Mouse (Mus musculus) kidney, embryonic 15.5 days (tissue): ENCODE data around the gene Dhx15. TPM values are rescaled to one million over a fixed set of nuclear protein-coding genes. Genes with fewer than 3 reads are reported as not detected.

Experiments used
- ATAC-seq: fragments of 200-750 bp; cut with Nextera tagmentation; replicated peaks from 2 replicates; pipeline ENCODE4 v1.8.0; 2017; ENCODE audit warnings: moderate TSS enrichment; ENCODE audit not compliant: low FRiP score
- H3K27ac ChIP-seq: fragments of 300-500 bp; sonication (generic); 2 replicates; pipeline ENCODE4 v1.5.1; 2015; ENCODE audit warnings: mild to moderate bottlenecking, inconsistent platforms
- H3K27me3 ChIP-seq: fragments of 300-500 bp; sonication (generic); 2 replicates; pipeline ENCODE4 v1.6.1; 2015; ENCODE audit warnings: inconsistent platforms
- H3K36me3 ChIP-seq: fragments of 300-500 bp; sonication (generic); 2 replicates; pipeline ENCODE4 v1.6.1; 2015; ENCODE audit warnings: inconsistent platforms
- H3K4me1 ChIP-seq: fragments of 300-500 bp; sonication (generic); 2 replicates; pipeline ENCODE4 v1.6.1; 2015; ENCODE audit warnings: inconsistent platforms
- H3K4me2 ChIP-seq: fragments of 300-500 bp; sonication (generic); 2 replicates; pipeline ENCODE4 v1.6.1; 2015; ENCODE audit warnings: moderate library complexity, mild to moderate bottlenecking, inconsistent platforms
- H3K4me3 ChIP-seq: fragments of 300-500 bp; sonication (generic); replicated peaks from 2 replicates; pipeline ENCODE4 v1.5.1; 2015; ENCODE audit warnings: mild to moderate bottlenecking, inconsistent platforms
- H3K9ac ChIP-seq: fragments of 300-500 bp; sonication (generic); 2 replicates; pipeline ENCODE4 v1.6.1; 2015; ENCODE audit warnings: mild to moderate bottlenecking, inconsistent platforms
- H3K9me3 ChIP-seq: fragments of 300-500 bp; sonication (generic); replicated peaks from 2 replicates; pipeline ENCODE4 v1.6.1; 2016; ENCODE audit warnings: inconsistent platforms
- WGBS: fragments of 180-500 bp; shearing (Covaris S2); methylation state at CpG from one replicate; pipeline ENCODE4 v1.1.7; 2015; ENCODE audit warnings: mixed read lengths; 5-methylcytosine and 5-hydroxymethylcytosine counted together
- microRNA-seq: library from miRNA; unstranded; fragments of <30 nt; microRNA quantifications from one replicate; pipeline ENCODE4, GENCODE M21; 2016
- polyA plus RNA-seq: library from polyadenylated mRNA; unstranded; fragments of >200 nt; fragmentation: Nextera tagmentation; extraction: Ambion mirVana; gene quantifications from 2 replicates; pipeline ENCODE4 v1.2.1, GENCODE M21; 2015

The Dhx15 gene
- polyA plus RNA-seq, 1 experiment from 2014 or later: 182 TPM

DNA sequence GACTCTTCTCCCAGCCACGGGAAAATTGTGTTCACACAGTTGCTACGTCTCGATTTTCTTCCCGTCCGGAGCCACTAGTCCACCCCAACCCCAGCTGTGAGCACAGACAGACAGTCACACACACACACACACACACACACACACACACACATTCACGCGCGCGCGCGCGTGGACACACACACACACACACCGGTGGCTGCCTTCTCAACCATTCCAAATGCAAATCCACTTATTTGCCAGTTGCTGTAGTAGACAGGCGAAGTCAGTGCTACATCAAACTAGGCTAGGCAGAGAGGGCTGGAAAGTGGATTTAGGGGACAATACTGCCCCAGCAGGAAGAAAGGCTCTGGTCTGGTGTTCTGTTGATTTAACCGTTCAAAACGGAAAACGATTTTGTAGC is 73.9 kb downstream of the Dhx15 start:
- H3K4me3 ChIP-seq: peak overlapping the region; percentile 78
- peak overlapping the region; percentile 54; the same call in 1 of the 2 replicates for H3K9ac ChIP-seq
- H3K27ac ChIP-seq: no peak overlapping the region
- peak; percentile 3; the same call in 1 of the 2 replicates for ATAC-seq
- peaks cover 45% of the 10 kb centered on the region for H3K4me1 ChIP-seq
- H3K9me3 ChIP-seq: no peaks in the 10 kb centered on the region
- H3K27me3 ChIP-seq: peaks cover 63% of the 10 kb centered on the region
- peak overlapping the region; percentile 100 for H3K4me2 ChIP-seq
- no peaks in the 10 kb centered on the region for H3K36me3 ChIP-seq
- WGBS: 1% methylated on average over 17 of the region's 17 CpGs

DNA sequence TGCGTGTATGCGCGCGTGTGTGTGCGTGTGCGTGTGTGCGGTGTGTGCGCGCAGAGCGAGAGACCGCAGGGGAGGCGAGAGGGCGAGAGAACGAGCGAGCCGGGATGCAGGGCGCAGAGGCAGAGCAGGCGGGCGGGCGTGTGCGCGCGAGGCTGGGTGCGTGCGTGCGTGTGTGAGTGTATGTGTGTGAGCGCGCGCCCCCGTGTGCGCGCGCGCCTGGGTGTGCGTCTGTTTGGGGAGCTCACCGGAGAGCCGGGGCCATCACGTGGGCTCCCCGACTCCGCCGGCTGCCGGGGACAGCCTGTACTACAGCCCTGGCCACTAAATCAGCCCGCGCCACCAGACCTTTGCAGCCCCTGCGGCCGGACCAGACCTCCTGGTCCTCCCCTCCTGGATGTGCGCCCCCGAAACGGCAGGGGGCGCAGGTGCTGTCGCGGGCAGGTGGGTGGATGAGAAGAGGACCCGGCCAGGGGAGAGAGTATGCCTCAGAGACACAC is 74.4 kb downstream of the Dhx15 start:
- peak overlapping the region; percentile 78 for H3K4me3 ChIP-seq
- WGBS: under 1% methylated on average over 50 of the region's 53 CpGs
- peak overlapping the region; percentile 100 for H3K4me2 ChIP-seq
- peak; percentile 90 for ATAC-seq
- H3K27ac ChIP-seq: no peak overlapping the region
- H3K4me1 ChIP-seq: peaks cover 45% of the 10 kb centered on the region
- H3K27me3 ChIP-seq: peaks cover 69% of the 10 kb centered on the region
- no peaks in the 10 kb centered on the region for H3K9me3 ChIP-seq
- H3K36me3 ChIP-seq: no peaks in the 10 kb centered on the region
- H3K9ac ChIP-seq: peak overlapping the region; percentile 54

DNA sequence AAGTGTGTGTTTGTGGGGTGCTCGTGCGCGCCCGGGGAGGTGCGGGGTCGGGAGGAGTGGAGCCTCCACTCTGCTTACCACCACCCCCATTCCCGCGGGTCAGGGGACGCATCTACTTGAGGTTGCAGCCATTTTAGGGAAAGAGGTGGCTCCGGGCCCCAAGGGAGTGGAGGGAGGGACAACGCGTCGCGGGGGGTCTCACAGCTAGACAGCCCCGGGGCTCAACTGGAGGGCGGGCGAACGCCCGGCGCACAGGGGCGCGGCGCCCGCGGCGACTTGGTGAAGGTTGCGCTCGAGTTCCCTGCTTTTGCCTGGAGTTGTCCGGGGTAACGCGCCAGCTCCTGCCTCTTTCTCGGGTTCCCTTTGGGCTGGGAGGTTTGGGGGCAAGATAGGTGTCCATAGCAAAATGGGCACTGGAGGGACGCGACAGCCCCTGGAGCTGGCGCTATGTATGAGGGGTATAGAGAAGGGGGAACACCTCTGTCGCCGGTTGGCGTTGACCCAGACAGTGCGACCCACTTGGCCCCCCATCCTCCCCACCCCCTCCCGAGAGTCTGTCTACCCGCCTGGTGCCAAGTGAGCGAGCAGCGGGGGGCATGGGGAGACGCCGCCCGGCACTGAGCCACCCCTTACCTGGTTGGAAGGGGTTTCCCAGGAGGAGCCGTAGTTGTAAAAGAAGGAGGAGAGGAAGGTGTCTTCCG is 75.4 kb downstream of the Dhx15 start:
- no peaks in the 10 kb centered on the region for H3K36me3 ChIP-seq
- under 1% methylated on average over 48 of the region's 48 CpGs for WGBS
- H3K4me1 ChIP-seq: peaks cover 45% of the 10 kb centered on the region
- 0 out of 2 replicates have a peak, but pooled peaks have one; percentile 5 for ATAC-seq
- peak overlapping the region; percentile 54; the same call in 1 of the 2 replicates for H3K9ac ChIP-seq
- no peak overlapping the region for H3K27ac ChIP-seq
- peak overlapping the region; percentile 100 for H3K4me2 ChIP-seq
- peaks cover 78% of the 10 kb centered on the region for H3K27me3 ChIP-seq
- no peaks in the 10 kb centered on the region for H3K9me3 ChIP-seq
- H3K4me3 ChIP-seq: peak overlapping the region; percentile 78

DNA sequence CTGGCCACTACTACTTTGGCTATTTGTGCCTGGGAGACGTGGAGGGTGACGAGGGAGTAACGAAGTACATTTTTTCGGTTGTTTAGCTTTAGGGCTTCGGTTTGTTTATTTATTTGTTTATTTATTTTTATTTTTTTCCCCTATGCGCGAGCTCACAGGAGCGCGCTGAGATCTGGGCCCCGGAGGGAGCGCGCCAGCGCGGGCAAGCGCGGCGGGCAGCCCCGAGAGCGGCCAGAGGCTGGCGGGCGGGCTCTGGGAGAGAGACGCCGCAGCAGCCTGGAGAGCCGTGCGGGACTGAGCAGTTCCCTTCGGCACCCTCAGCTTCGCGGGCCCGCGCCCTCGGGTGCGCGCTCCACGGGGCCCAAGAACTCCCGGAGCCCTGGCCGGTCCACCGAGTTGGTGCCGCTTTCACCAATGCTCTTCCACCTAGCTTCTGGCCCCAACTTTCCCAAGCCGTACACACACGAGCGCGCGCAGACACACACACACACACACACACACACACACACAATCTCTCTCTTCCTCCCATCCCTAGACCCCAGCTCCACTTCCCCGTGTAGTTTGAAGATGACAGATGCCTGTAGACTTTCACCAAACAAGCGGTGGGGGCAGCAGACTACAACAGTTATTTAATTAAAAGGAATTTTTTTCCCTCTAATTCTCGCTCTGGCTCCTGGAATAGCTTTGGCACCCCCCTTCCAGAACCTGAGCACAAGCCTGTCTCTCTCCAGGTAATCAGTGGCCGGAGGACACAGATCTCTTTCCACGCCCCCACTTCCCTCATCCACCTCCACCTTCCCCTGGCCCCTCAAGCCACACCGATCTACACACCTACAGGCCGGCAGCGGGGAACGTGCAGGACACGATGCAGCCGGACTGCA is 76.2 kb downstream of the Dhx15 start:
- 0 out of 2 replicates have a peak, but pooled peaks have one; percentile 19 for ATAC-seq
- Histone ChIP-seq H3K36me3 (no peaks in the 10 kb centered on the region), H3K9ac (peak overlapping the region; percentile 61), H3K4me2 (peak overlapping the region; percentile 100), H3K4me3 (peak overlapping the region; percentile 78), H3K27ac (no peak overlapping the region), H3K4me1 (peaks cover 45% of the 10 kb centered on the region), H3K9me3 (no peaks in the 10 kb centered on the region), H3K27me3 (peaks cover 84% of the 10 kb centered on the region)
- WGBS: under 1% methylated on average over 54 of the region's 54 CpGs

DNA sequence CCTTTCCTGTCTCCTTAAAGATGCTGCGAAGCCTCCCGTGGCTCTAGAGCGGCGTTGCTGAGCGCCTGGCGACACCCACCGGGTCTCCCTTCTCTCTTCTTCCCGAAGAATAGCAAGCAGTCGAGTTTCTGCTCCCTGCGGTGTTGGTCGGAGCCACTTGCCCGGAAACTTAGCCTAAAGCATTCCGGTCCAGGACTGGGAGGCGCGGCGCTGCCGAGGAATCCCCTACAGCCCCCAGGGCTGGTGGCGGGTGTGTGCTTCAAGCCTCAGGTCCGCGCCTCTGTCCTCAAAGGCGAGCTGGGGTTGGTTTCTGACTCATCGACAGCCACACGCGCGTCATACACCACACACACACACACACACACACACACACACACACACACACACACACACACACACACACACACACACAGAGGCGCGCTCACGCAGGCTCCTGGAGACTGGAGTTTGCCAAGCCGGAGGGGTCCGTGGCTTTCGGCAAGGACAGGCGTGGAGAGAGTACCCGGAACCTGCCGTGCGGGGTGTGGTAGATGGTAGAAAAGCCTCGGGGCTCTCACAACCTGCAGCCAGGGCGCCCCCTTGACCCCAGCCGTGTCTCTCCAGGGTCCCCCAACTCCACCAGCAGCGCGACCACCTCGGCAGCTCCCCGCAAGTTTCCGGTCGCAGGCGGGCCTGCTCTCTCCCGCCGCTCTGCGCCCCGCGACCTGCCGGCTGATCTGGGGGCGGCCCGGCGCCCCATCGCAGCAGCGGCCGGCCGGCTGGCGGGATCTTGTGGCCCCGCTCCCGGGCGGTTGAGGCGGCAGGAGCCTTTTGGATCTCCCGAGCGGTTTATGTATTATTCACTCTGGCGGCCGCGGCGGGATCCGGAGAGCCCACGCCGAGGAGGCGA is 77.1 kb downstream of the Dhx15 start:
- Histone ChIP-seq H3K36me3 (no peaks in the 10 kb centered on the region), H3K27ac (no peak overlapping the region), H3K4me2 (peak overlapping the region; percentile 100), H3K27me3 (peaks cover 86% of the 10 kb centered on the region), H3K9me3 (no peaks in the 10 kb centered on the region), H3K9ac (peak overlapping the region; percentile 61), H3K4me3 (peak overlapping the region; percentile 78), H3K4me1 (peaks cover 45% of the 10 kb centered on the region)
- ATAC-seq: 0 out of 2 replicates have a peak, but pooled peaks have one; percentile 38
- under 1% methylated on average over 63 of the region's 73 CpGs for WGBS

DNA sequence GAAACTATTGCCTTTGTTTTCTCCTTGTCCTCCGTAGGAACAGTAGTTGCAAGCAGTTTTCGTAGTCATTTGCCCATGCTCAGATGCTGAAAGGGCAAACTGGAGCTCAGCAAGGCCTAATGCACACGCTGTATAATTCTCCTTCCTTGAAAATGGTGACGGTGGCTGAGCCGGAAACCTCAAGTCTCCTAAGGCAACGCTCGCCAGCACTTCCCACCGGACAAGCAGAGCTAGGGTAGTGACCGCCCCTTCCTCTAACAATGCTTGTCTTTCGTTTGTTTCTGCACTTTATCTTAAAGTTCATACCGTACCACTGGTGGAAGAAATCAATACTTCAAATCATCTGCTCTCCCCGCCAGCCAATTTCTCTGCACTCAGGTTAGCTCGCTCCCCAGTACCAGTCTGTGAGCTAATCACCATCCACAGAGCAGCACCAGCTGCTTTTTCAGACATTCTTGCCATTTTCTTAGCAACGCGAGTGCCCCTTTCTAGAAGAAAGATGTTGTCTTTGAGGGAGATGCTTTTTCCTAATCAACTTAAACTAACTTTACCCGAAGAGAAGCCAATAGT is 78.0 kb downstream of the Dhx15 start:
- H3K9me3 ChIP-seq: no peaks in the 10 kb centered on the region
- 12% methylated on average over 16 of the region's 16 CpGs for WGBS
- no peak for ATAC-seq
- H3K9ac ChIP-seq: no peak overlapping the region
- peak overlapping the region; percentile 100 for H3K4me2 ChIP-seq
- peak overlapping the region; percentile 78 for H3K4me3 ChIP-seq
- H3K27ac ChIP-seq: no peak overlapping the region
- peaks cover 45% of the 10 kb centered on the region for H3K4me1 ChIP-seq
- peaks cover 83% of the 10 kb centered on the region for H3K27me3 ChIP-seq
- no peaks in the 10 kb centered on the region for H3K36me3 ChIP-seq

DNA sequence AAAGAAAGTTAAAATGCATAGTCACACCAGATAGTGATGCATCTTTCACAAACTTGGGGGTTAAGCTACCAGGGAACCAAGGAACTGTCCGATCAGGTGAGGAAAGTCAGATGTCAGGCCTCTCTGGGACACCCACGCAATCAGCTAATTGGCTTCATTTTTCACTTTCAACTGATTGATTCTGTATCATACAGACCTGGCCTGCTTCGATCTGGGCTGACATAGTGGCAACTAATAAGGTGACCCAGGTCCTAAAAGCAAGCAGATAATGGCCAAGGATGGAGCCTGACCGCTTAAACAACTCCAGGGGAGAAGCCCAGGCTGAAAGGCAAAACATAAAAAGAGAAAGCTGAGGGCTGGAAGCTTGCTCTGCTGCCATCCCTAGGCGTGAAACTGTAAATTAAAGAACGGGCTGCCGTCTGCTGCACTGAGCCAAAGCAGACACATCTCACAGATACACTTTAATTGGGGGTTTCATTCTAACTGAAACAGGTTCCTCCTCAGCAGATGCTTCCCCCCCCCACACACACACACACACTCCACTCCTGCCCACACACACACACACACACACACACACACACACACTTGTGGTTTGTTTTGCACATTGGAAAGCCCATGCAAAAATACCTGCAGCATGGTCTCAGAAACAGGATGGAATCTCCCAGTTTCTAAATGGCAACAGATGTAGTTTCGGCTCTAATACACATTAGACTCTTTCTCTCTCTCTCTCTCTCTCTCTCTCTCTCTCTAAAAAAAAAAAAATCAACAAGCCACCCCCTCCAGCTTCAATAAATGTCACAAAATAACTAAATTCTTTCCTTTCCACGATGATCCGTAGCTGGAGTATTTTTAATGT is 79.3 kb downstream of the Dhx15 start:
- Histone ChIP-seq H3K27ac (no peak overlapping the region), H3K4me3 (no peak overlapping the region), H3K9me3 (no peaks in the 10 kb centered on the region), H3K9ac (no peak overlapping the region), H3K4me1 (peaks cover 39% of the 10 kb centered on the region), H3K36me3 (no peaks in the 10 kb centered on the region), H3K4me2 (no peak overlapping the region), H3K27me3 (peaks cover 76% of the 10 kb centered on the region)
- 54% methylated on average over 10 of the region's 10 CpGs for WGBS
- no peak for ATAC-seq

Small RNA genes within 50 kb of the gene (microRNA-seq; reads per million reads assigned to microRNA genes)
- not detected for gene Mir6417

Other genes with a start within 250 kb of the Dhx15 start
- gene Sod3, start 173.3 kb upstream of the Dhx15 start, polyA plus RNA-seq: 11.9 and 13.5 TPM in 2 replicates